Mouse (Mus musculus) forebrain, embryonic 14.5 days (tissue): ENCODE measurements around the gene Selenow. TPM values are rescaled to one million over a fixed set of nuclear protein-coding genes. Genes with fewer than 3 reads are reported as not detected.

Experiments
- ATAC-seq: fragments of 200-750 bp; cut with Nextera tagmentation; 2 replicates; pipeline ENCODE4 v1.8.0; 2017; ENCODE audit warnings: mild to moderate bottlenecking, moderate library complexity
- DNase-seq: peaks from one replicate; pipeline ENCODE4 v3.0.0-alpha.2; 2015; ENCODE audit warnings: low spot score
- H3K27ac ChIP-seq: fragments of 300-500 bp; sonication (generic); 2 replicates; pipeline ENCODE4 v1.5.1; 2014; ENCODE audit warnings: low read depth, mild to moderate bottlenecking, control low read depth, low read length, moderate library complexity
- H3K27me3 ChIP-seq: fragments of 300-500 bp; sonication (generic); replicated peaks from 2 replicates; pipeline ENCODE4 v1.6.1; 2014; ENCODE audit warnings: low read length, control low read depth, mixed read lengths; ENCODE audit not compliant: control insufficient read depth, insufficient read depth
- H3K36me3 ChIP-seq: fragments of 300-500 bp; sonication (generic); 2 replicates; pipeline ENCODE4 v1.6.1; 2014; ENCODE audit warnings: low read length, control low read depth; ENCODE audit not compliant: control insufficient read depth, insufficient read depth
- H3K4me1 ChIP-seq: fragments of 300-500 bp; sonication (generic); 2 replicates; pipeline ENCODE4 v1.6.1; 2014; ENCODE audit warnings: antibody characterized with exemption, low read length, control low read depth; ENCODE audit not compliant: control insufficient read depth, insufficient read depth
- H3K4me2 ChIP-seq: fragments of 300-500 bp; sonication (generic); 2 replicates; pipeline ENCODE4 v1.6.1; 2014; ENCODE audit warnings: mild to moderate bottlenecking, control low read depth, low read length
- H3K4me3 ChIP-seq: fragments of 300-500 bp; sonication (generic); 2 replicates; pipeline ENCODE4 v1.5.1; 2014; ENCODE audit warnings: low read depth, low read length, control low read depth
- H3K9ac ChIP-seq: fragments of 300-500 bp; sonication (generic); 2 replicates; pipeline ENCODE4 v1.6.1; 2014; ENCODE audit warnings: mild to moderate bottlenecking, low read length, control low read depth, moderate library complexity
- H3K9me3 ChIP-seq: fragments of 300-500 bp; sonication (generic); replicated peaks from 2 replicates; pipeline ENCODE4 v1.6.1; 2016; ENCODE audit warnings: low read length, control low read depth, mixed read lengths; ENCODE audit not compliant: control insufficient read depth
- WGBS: fragments of 180-500 bp; shearing (Covaris S2); extraction: QIAGEN DNeasy Blood & Tissue Kit; methylation state at CpG from one replicate; pipeline ENCODE4 v1.1.7; 2014; 5-methylcytosine and 5-hydroxymethylcytosine counted together
- polyA plus RNA-seq: library from polyadenylated mRNA; unstranded; fragments of >200 nt; fragmentation: Nextera tagmentation; extraction: Ambion mirVana; gene quantifications from 2 replicates; pipeline ENCODE4 v1.2.1, GENCODE M21; 2014

The Selenow gene
- polyA plus RNA-seq, 1 experiment from 2014 or later = 1,790 TPM

- WGBS = 66% methylated on average over 4 of the region's 4 CpGs
- no peak overlapping the region for H3K9ac ChIP-seq
- H3K4me2 ChIP-seq = no peak overlapping the region
- DNase-seq (no peak), ATAC-seq (no peak)
- H3K36me3 ChIP-seq = no peaks in the 10 kb centered on the region
- H3K9me3 ChIP-seq = no peaks in the 10 kb centered on the region
- no peak overlapping the region; the same call in 1 of the 2 replicates for H3K27ac ChIP-seq
- peaks cover 9% of the 10 kb centered on the region for H3K4me1 ChIP-seq
- H3K27me3 ChIP-seq = no peaks in the 10 kb centered on the region
- H3K4me3 ChIP-seq = no peak overlapping the region
Observed at GRCm38 (mm10) chr7:15961239-15961638, 39.0 kb upstream of the Selenow start.

- H3K4me2 ChIP-seq = no peak overlapping the region
- no peak overlapping the region for H3K27ac ChIP-seq
- no peak for DNase-seq
- H3K9ac ChIP-seq = no peak overlapping the region
- 25% methylated on average over 4 of the region's 4 CpGs for WGBS
- H3K27me3 ChIP-seq = no peaks in the 10 kb centered on the region
- H3K4me3 ChIP-seq = no peak overlapping the region
- no peaks in the 10 kb centered on the region for H3K9me3 ChIP-seq
- H3K36me3 ChIP-seq = no peaks in the 10 kb centered on the region
- no peak for ATAC-seq
- H3K4me1 ChIP-seq = peaks cover 9% of the 10 kb centered on the region
Observed at GRCm38 (mm10) chr7:15960691-15961090, 38.5 kb upstream of the Selenow start.

GRCm38 (mm10) chr7:15956143-15956542, 33.9 kb upstream of the Selenow start:
- Histone ChIP-seq H3K4me1 (no peaks in the 10 kb centered on the region), H3K9me3 (no peaks in the 10 kb centered on the region), H3K36me3 (no peaks in the 10 kb centered on the region), H3K27me3 (no peaks in the 10 kb centered on the region), H3K27ac (no peak overlapping the region), H3K4me2 (no peak overlapping the region), H3K9ac (no peak overlapping the region), H3K4me3 (no peak overlapping the region)
- ATAC-seq (no peak), DNase-seq (no peak)
- WGBS = 82% methylated on average over 5 of the region's 5 CpGs

- H3K27me3 ChIP-seq = no peaks in the 10 kb centered on the region
- H3K4me3 ChIP-seq = 0 out of 2 replicates have a peak overlapping the region, but pooled peaks have one; percentile 2
- peak overlapping the region; percentile 36 for H3K4me2 ChIP-seq
- ATAC-seq = no peak
- no peak for DNase-seq
- H3K36me3 ChIP-seq = no peaks in the 10 kb centered on the region
- no peaks in the 10 kb centered on the region for H3K9me3 ChIP-seq
- H3K27ac ChIP-seq = no peak overlapping the region
- peak overlapping the region; percentile 25; the same call in 1 of the 2 replicates for H3K9ac ChIP-seq
- 14% methylated on average over 7 of the region's 7 CpGs for WGBS
- no peaks in the 10 kb centered on the region for H3K4me1 ChIP-seq
Observed at GRCm38 (mm10) chr7:15955509-15955908, 33.3 kb upstream of the Selenow start.

- Histone ChIP-seq H3K36me3 (no peaks in the 10 kb centered on the region), H3K27ac (no peak overlapping the region), H3K4me2 (peak overlapping the region; percentile 36), H3K9ac (peak overlapping the region; percentile 25; the same call in 1 of the 2 replicates), H3K9me3 (no peaks in the 10 kb centered on the region), H3K4me3 (0 out of 2 replicates have a peak overlapping the region, but pooled peaks have one; percentile 2), H3K27me3 (no peaks in the 10 kb centered on the region), H3K4me1 (no peaks in the 10 kb centered on the region)
- 4% methylated on average over 21 of the region's 21 CpGs for WGBS
- DNase-seq (peak; percentile 33), ATAC-seq (peak; percentile 34; the same call in 1 of the 2 replicates)
Observed at GRCm38 (mm10) chr7:15954978-15955443, 32.8 kb upstream of the Selenow start.

- no peaks in the 10 kb centered on the region for H3K4me1 ChIP-seq
Observed at GRCm38 (mm10) chr7:15954436-15954835, 32.2 kb upstream of the Selenow start.

GRCm38 (mm10) chr7:15953307-15954074, 31.3 kb upstream of the Selenow start:
- Histone ChIP-seq H3K4me3 (no peak overlapping the region), H3K9me3 (no peaks in the 10 kb centered on the region), H3K36me3 (no peaks in the 10 kb centered on the region), H3K4me2 (no peak overlapping the region), H3K27me3 (no peaks in the 10 kb centered on the region), H3K9ac (no peak overlapping the region), H3K4me1 (no peaks in the 10 kb centered on the region), H3K27ac (no peak overlapping the region)
- ATAC-seq (no peak), DNase-seq (no peak)
- 94% methylated on average over 13 of the region's 13 CpGs for WGBS

More at GRCm38 (mm10) chr7:15954436-15954835, 32.2 kb upstream of the Selenow start:
- no peaks in the 10 kb centered on the region for H3K27me3 ChIP-seq
- DNase-seq (no peak), ATAC-seq (no peak)
- no peak overlapping the region for H3K9ac ChIP-seq
- no peak overlapping the region for H3K4me2 ChIP-seq
- H3K36me3 ChIP-seq = no peaks in the 10 kb centered on the region
- WGBS = 89% methylated on average over 7 of the region's 7 CpGs
- H3K27ac ChIP-seq = no peak overlapping the region
- H3K9me3 ChIP-seq = no peaks in the 10 kb centered on the region
- H3K4me3 ChIP-seq = no peak overlapping the region

- ATAC-seq (no peak), DNase-seq (no peak)
- WGBS = 79% methylated on average over 3 of the region's 3 CpGs
- no peak overlapping the region for H3K9ac ChIP-seq
- H3K27me3 ChIP-seq = no peaks in the 10 kb centered on the region
- no peaks in the 10 kb centered on the region for H3K9me3 ChIP-seq
- H3K36me3 ChIP-seq = no peaks in the 10 kb centered on the region
- H3K4me2 ChIP-seq = no peak overlapping the region
- H3K27ac ChIP-seq = no peak overlapping the region
- H3K4me3 ChIP-seq = no peak overlapping the region
- H3K4me1 ChIP-seq = no peaks in the 10 kb centered on the region
Observed at GRCm38 (mm10) chr7:15952416-15952815, 30.2 kb upstream of the Selenow start.

- no peak for ATAC-seq
- no peaks in the 10 kb centered on the region for H3K27me3 ChIP-seq
- no peaks in the 10 kb centered on the region for H3K36me3 ChIP-seq
- H3K4me3 ChIP-seq = no peak overlapping the region
- no peak for DNase-seq
- H3K9ac ChIP-seq = no peak overlapping the region
- 83% methylated on average over 15 of the region's 15 CpGs for WGBS
- H3K9me3 ChIP-seq = no peaks in the 10 kb centered on the region
- H3K4me1 ChIP-seq = peaks cover 1% of the 10 kb centered on the region
- H3K27ac ChIP-seq = no peak overlapping the region
- no peak overlapping the region for H3K4me2 ChIP-seq
Observed at GRCm38 (mm10) chr7:15950008-15950407, 27.8 kb upstream of the Selenow start.
